Mouse (Mus musculus) naive thymus-derived CD4-positive, alpha-beta T cell, adult 2 months (primary cell): ENCODE measurements at regions not wholly inside any gene's neighbourhood (a gene's known extent, or its start where the extent isn't known, plus 50 kb on each side); places are given as distances from the start of the nearest gene placed in this dataset.
A peak's percentile ranks its signal among the peaks of the same experiment; 100 is the strongest.

Experiments used
- DNase-seq: peaks from one replicate; pipeline ENCODE4 v3.0.0-alpha.2; 2011; ENCODE audit warnings: low read depth

DNA sequence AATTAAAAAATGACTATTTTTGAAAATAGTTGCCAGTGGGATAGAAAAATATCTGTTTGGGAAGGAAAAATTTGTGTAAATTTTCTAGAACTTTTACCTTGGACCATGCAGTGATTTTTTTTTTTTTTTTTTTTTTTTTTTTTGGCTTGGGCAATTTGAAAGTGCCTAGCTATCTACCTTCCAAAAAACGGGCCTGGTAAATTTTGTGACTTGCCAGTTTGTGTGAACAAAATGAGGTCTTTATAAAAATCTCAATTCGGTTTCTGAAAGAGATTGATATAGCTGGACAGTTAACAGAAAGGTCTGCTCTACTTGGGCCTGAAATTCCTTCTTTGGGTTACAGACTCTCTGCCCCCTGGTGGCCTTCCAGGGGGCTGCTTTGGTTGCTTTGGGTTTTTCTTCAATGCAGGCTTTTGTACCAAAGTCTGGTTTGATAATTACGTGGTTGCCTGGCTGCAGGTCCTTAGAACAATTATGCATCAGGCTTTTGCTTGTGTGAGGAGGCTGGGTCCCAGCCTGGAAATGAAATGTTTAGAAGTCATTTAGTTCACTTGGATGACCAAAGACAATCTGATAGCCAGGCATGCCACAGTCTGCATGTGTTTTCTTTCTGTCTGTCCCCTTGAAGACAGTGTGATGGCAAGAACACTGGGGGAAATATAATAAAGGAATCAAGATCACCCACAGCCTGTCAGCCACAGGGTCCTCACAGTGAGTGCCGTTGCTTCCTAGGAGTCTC is 75.6 kb upstream of the Jazf1 start:
- DNase-seq = peak; percentile 11

DNA sequence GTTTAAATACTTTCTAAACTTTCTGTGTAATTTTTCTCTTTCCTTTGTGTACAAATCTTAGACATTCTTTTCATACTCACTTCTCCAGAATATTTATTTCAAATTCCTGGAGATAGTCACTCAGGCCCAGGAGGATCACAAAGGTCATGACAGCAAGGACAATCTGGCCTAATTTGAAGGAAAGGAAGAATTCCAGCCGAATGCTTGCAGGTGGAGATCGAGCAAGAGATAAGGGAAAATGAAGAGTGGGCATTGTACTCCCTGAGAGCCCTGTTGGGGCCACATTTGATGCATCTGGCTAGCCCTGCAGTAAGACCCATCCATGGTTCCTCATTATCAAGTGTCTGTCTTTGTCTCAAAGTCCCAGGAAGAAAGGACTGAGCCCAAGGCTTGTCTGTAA is 66.0 kb upstream of the Jazf1 start:
- DNase-seq = no peak

DNA sequence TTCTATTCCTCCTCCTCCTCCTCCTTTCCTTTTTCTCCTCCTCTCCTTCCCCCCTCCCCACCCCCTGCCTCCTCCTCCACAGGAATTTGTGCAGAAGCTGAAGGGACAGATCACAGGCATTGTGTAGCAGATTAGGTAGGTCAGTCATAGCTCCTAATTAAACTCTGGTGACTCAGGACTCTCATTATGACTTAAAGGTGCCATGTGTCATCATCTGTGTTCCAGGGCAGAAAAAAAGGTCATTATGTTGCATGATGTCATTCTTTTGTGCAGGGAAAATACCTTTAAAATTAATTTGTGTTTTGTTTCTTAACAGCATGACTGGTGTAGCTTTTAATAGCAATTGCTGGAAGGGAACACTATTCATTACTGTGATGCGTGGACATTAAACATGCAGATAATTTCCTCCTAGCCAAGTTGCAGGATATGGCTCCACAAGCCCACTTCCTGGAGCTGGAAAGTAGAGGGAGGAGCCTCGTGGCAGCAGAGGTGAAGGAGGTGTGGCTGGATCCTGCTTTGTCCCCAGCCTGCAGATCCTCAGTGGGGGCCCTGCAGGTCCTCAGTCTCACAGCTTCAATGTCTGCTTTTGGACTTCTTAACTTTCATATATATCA is 62.4 kb upstream of the Jazf1 start:
- no peak for DNase-seq

DNA sequence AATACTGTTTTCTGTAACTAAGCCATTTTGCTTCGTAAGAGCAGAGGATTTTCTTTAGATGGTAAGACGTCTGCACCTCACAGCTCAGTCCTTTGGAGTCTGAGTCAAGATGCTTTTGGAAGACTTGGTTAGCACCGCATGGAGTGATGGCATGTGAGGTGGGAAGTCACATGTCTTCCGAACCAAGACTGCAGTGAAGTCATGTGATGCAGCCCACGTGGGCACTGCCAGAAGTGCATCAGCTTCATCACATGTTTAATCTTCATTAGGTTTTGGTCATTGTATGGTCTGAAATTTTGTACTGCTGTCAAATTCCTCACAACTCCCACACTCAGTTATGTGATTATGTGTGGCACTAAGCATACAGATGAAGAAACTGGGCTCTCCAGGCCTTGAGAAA is 58.3 kb upstream of the Jazf1 start:
- no peak for DNase-seq

DNA sequence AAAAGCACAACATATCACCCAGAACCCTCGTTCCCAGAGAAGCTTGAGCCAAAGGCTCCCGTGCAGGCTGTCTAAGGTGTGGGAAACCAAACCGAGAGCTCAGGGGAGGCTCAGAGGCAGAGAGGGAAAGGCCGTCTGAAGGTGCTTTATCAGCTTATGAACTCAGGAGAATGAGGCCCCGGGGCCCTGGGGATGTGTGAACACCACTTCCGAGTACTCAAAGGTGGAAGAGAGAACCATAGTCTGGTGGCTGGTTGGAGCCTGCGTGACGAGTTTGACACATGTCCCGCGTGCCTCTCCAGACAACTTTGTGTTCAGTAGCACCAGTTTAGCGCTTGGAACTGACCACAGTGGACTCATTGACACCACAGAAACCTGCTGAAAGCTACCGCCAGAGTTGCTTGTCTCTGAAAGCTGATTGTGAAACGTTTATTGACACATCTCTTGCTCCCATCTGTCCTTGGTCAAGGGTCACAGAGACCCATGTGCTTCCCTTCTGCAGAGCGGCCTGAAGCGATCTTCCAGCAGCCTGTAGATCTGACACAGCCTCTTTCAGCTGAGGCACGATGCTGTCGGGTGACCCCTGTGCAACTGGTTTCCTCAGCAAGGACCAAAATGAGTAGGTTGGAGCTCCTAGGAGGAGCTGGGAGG is 56.5 kb upstream of the Jazf1 start:
- DNase-seq = no peak

DNA sequence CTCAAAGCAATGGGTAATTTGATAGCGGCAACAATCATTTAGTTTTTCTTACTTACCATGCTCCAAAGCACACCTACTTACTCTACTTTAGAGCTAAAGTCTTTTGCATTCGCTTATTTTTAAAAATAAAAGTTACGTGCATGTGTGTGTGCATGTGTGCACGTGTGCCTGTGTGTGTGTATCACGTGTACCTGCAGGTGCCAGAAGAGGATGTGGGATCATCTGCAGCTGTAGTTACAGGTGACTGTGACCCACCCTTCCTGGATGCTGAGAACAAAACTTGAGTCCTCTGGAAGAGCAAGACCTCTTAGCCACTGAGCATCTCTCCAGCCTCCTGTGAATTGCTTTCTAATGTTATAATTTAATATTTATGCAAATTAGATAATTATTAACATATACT is 52.0 kb upstream of the Jazf1 start:
- DNase-seq = no peak
